Mouse (Mus musculus): Measurements from ENCODE around the gene Veph1. TPM values are rescaled to one million over a fixed set of nuclear protein-coding genes. Genes with fewer than 3 reads are reported as not detected.

The Veph1 gene
- polyA plus RNA-seq (2015; fragmentation: Illumina TruSeq; extraction: RNeasy Lipid Tissue Mini Kit (QIAGEN cat#74804); ENCODE audit: insufficient read depth, low replicate concordance): not detected

GRCm38 (mm10) chr3:66296545-66296944 lies at the start of gene Veph1:
Veph1 (minus strand) TSS chr3:66296837.

GRCm38 (mm10) chr3:66219655-66220191 lies 76.9 kb downstream of the Veph1 start, which contains the start of gene Ptx3:
Ptx3 (plus strand) TSS chr3:66219910.

Other genes starting within 250 kb of the Veph1 start
- gene Ptx3, start 76.9 kb downstream of the Veph1 start, polyA plus RNA-seq (2015; fragmentation: Illumina TruSeq; extraction: RNeasy Lipid Tissue Mini Kit (QIAGEN cat#74804); ENCODE audit: insufficient read depth, low replicate concordance): not detected

Data from spleen, adult 10 weeks (tissue).